Mouse (Mus musculus) MEL (cell line): ENCODE results near the gene Tsc22d1. TPM values are rescaled to one million over a fixed set of nuclear protein-coding genes. Genes with fewer than 3 reads are reported as not detected.

Source experiments
- DNase-seq: peaks from one replicate; pipeline ENCODE4 v3.0.0; 2011; ENCODE audit warnings: low read depth, low spot score
- H3K27ac ChIP-seq: 2 replicates; pipeline ENCODE4 v1.5.1; 2012; ENCODE audit warnings: low read depth, mild to moderate bottlenecking, control low read depth, low read length, moderate library complexity; ENCODE audit not compliant: control insufficient read depth
- H3K27me3 ChIP-seq, 2 experiments: fragments of 150-350 bp in 1 of 2; sonication (generic) in 1 of 2; 2 replicates each; pipeline ENCODE4 v1.6.1; 2012; ENCODE audit warnings: low read length in 2 of 2, mild to moderate bottlenecking in 2 of 2, improper control_type of control experiment in 1 of 2, moderate library complexity in 1 of 2; ENCODE audit not compliant: insufficient read depth in 2 of 2, control insufficient read depth in 1 of 2
- H3K36me3 ChIP-seq, 2 experiments: 2 replicates each; pipeline ENCODE4 v1.6.1; 2012 to 2014; ENCODE audit warnings: low read length in 2 of 2, improper control_type of control experiment in 1 of 2, inconsistent platforms in 1 of 2, mild to moderate bottlenecking in 1 of 2; ENCODE audit not compliant: insufficient read depth in 2 of 2, control insufficient read depth in 1 of 2
- H3K4me1 ChIP-seq, 2 experiments: fragments of 150-350 bp in 1 of 2; sonication (generic) in 1 of 2; 2 replicates each; pipeline ENCODE4 v1.6.1; 2012; ENCODE audit warnings: low read length in 2 of 2, improper control_type of control experiment in 1 of 2, mild to moderate bottlenecking in 1 of 2; ENCODE audit not compliant: insufficient read depth in 2 of 2, control insufficient read depth in 1 of 2
- H3K4me3 ChIP-seq, 2 experiments: fragments of 150-350 bp in 1 of 2; sonication (generic) in 1 of 2; 2 replicates each; pipeline ENCODE4 v1.5.1; 2012; ENCODE audit warnings: low read depth in 2 of 2, low read length in 2 of 2, mild to moderate bottlenecking in 2 of 2, moderate library complexity in 2 of 2, control low read depth in 1 of 2, improper control_type of control experiment in 1 of 2; ENCODE audit not compliant: control insufficient read depth in 1 of 2, insufficient read depth in 1 of 2
- H3K79me2 ChIP-seq: 2 replicates; pipeline ENCODE4 v1.6.1; 2012; ENCODE audit warnings: mild to moderate bottlenecking, low read length, moderate library complexity; ENCODE audit not compliant: control insufficient read depth, poor library complexity, insufficient read depth
- H3K9ac ChIP-seq: 2 replicates; pipeline ENCODE4 v1.6.1; 2012; ENCODE audit warnings: low read depth, mild to moderate bottlenecking, control low read depth, low read length, moderate library complexity; ENCODE audit not compliant: control insufficient read depth, poor library complexity, severe bottlenecking
- H3K9me3 ChIP-seq: fragments of 150-350 bp; sonication (generic); replicated peaks from 2 replicates; pipeline ENCODE4 v1.6.1; 2012; ENCODE audit warnings: mild to moderate bottlenecking, low read length, improper control_type of control experiment, moderate library complexity; ENCODE audit not compliant: insufficient read depth
- BHLHE40 ChIP-seq: IDR thresholded peaks from 2 replicates; pipeline ENCODE4 v1.6.1; 2012; ENCODE audit warnings: low read depth, mild to moderate bottlenecking, inconsistent platforms, low read length, improper control_type of control experiment, borderline replicate concordance
- CTCF ChIP-seq, 3 experiments: IDR thresholded peaks in 2 of 3; conservative IDR thresholded peaks in 1 of 3; 2 replicates each; pipeline ENCODE4 v1.5.1; 2011 to 2012; ENCODE audit warnings: low read length in 3 of 3, low read depth in 2 of 3, mild to moderate bottlenecking in 2 of 3, improper control_type of control experiment in 1 of 3, inconsistent platforms in 1 of 3, mixed read lengths in 1 of 3, moderate library complexity in 1 of 3; ENCODE audit not compliant: control insufficient read depth in 1 of 3, insufficient read depth in 1 of 3, poor library complexity in 1 of 3, severe bottlenecking in 1 of 3
- MAFK ChIP-seq: IDR thresholded peaks from 2 replicates; pipeline ENCODE4 v1.6.1; 2011; ENCODE audit warnings: low read depth, mild to moderate bottlenecking, low read length, improper control_type of control experiment, borderline replicate concordance
- MAX ChIP-seq: IDR thresholded peaks from 2 replicates; pipeline ENCODE4 v1.6.1; 2011; ENCODE audit warnings: low read length, improper control_type of control experiment
- MAZ ChIP-seq: IDR thresholded peaks from 2 replicates; pipeline ENCODE4 v1.6.1; 2012; ENCODE audit warnings: low read depth, mild to moderate bottlenecking, inconsistent platforms, low read length, improper control_type of control experiment
- MYB ChIP-seq: IDR thresholded peaks from 2 replicates; pipeline ENCODE4 v1.6.1; 2011; ENCODE audit warnings: mild to moderate bottlenecking, low read depth, low read length, improper control_type of control experiment
- MYC ChIP-seq: IDR thresholded peaks from 2 replicates; pipeline ENCODE4 v1.6.1; 2011; ENCODE audit warnings: low read depth, mild to moderate bottlenecking, low read length, improper control_type of control experiment, moderate library complexity
- NELFE ChIP-seq: IDR thresholded peaks from 2 replicates; pipeline ENCODE4 v1.6.1; 2011; ENCODE audit warnings: low read depth, low read length, improper control_type of control experiment
- POLR2A ChIP-seq, 2 experiments: IDR thresholded peaks; 2 replicates each; pipeline ENCODE4 v1.6.1; 2011 to 2012; ENCODE audit warnings: low read length in 2 of 2, mild to moderate bottlenecking in 2 of 2, control low read depth in 1 of 2, improper control_type of control experiment in 1 of 2, low read depth in 1 of 2, moderate library complexity in 1 of 2; ENCODE audit not compliant: control insufficient read depth in 1 of 2, insufficient read depth in 1 of 2, poor library complexity in 1 of 2
- POLR2AphosphoS5 ChIP-seq: IDR thresholded peaks from 2 replicates; pipeline ENCODE4 v1.6.1; 2012; ENCODE audit warnings: low read depth, borderline replicate concordance, mild to moderate bottlenecking, inconsistent platforms, low read length, moderate library complexity, mixed read lengths
- RAD21 ChIP-seq: IDR thresholded peaks from 2 replicates; pipeline ENCODE4 v1.6.1; 2011; ENCODE audit warnings: mild to moderate bottlenecking, low read depth, low read length, improper control_type of control experiment
- RCOR1 ChIP-seq: IDR thresholded peaks from 2 replicates; pipeline ENCODE4 v1.6.1; 2012; ENCODE audit warnings: low read depth, mild to moderate bottlenecking, inconsistent platforms, low read length, improper control_type of control experiment
- SIN3A ChIP-seq: IDR thresholded peaks from 2 replicates; pipeline ENCODE4 v1.6.1; 2012; ENCODE audit warnings: low read length, improper control_type of control experiment, inconsistent platforms
- TBP ChIP-seq: IDR thresholded peaks from 2 replicates; pipeline ENCODE4 v1.8.0; 2011; ENCODE audit warnings: low read depth, low read length, improper control_type of control experiment
- UBTF ChIP-seq: IDR thresholded peaks from 2 replicates; pipeline ENCODE4 v1.6.1; 2012; ENCODE audit warnings: low read depth, mild to moderate bottlenecking, inconsistent platforms, low read length, improper control_type of control experiment, moderate library complexity, borderline replicate concordance; ENCODE audit not compliant: insufficient read depth
- USF1 ChIP-seq: IDR thresholded peaks from 2 replicates; pipeline ENCODE4 v1.6.1; 2014; ENCODE audit warnings: low read depth, mild to moderate bottlenecking, inconsistent platforms, low read length, improper control_type of control experiment, moderate library complexity
- ZC3H11A ChIP-seq: IDR thresholded peaks from 2 replicates; pipeline ENCODE4 v1.6.1; 2012; ENCODE audit warnings: low read depth, mild to moderate bottlenecking, inconsistent platforms, low read length, improper control_type of control experiment
- polyA plus RNA-seq, 2 experiments: library from polyadenylated mRNA; stranded (reverse) in 1 of 2; unstranded in 1 of 2; fragments of >175 nt in 1 of 2; fragments of >200 nt in 1 of 2; gene quantifications; 2 replicates each; pipeline versions ENCODE4 v1.2.1 to v1.2.4; 2012; ENCODE audit warnings: low replicate concordance in 2 of 2, low read depth in 1 of 2; ENCODE audit not compliant: insufficient read length in 2 of 2, insufficient read depth in 1 of 2, missing spikeins in 1 of 2
- total RNA-seq: library from RNA; depleted of rRNA; stranded (reverse); fragments of 300-350 nt; gene quantifications from 2 replicates; pipeline ENCODE4 v1.2.3, GENCODE M21; 2012

Tsc22d1 gene
- total and polyA plus RNA-seq, 3 experiments, result 7.6 to 15.9 TPM; not detected in 1

DNA sequence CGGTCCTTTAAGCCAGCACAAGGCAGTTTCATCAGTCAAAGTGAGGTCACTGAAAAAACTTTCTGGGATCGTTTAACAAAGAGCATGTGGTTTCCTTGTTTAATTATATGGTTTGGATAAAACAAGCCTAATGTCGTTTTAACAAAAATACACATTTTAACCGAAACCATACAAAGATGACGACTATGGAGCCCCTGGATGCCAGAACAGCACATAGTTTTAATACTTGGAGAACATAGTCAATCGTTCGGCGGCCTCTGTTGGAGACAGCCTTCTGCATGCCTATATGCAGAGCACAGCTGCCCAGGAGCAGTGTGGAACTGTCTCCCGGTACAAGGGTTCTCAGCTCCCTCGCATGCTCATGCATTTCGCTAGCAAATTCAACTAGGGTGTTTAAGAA lies 53.2 kb downstream of the Tsc22d1 start:
- Histone ChIP-seq H3K27me3 (peaks cover 0 to 3% of the 10 kb centered on the region in 2 experiments; a peak in 1 of 4 replicates), H3K4me3 (no peak overlapping the region), H3K27ac (no peak overlapping the region), H3K79me2 (no peaks in the 10 kb centered on the region), H3K9me3 (no peaks in the 10 kb centered on the region), H3K4me1 (no peaks in the 10 kb centered on the region), H3K36me3 (no peaks in the 10 kb centered on the region), H3K9ac (no peak overlapping the region)
- TF ChIP-seq CTCF (IDR thresholded peaks at IDR 0.05 in 2 of 3, conservative IDR thresholded peaks at IDR 0.05 in 1 of 3; ENCODE audit: control insufficient read depth in 1 of 3, insufficient read depth in 1 of 3, low read depth in 2 of 3, low read length in 3 of 3, poor library complexity in 1 of 3, severe bottlenecking in 1 of 3) (no peak), MAZ (no peak), MAX (no peak), RCOR1 (no peak), POLR2AphosphoS5 (no peak), MYC (no peak), NELFE (no peak), MAFK (no peak), BHLHE40 (no peak), POLR2A (IDR thresholded peaks at IDR 0.05; ENCODE audit: control insufficient read depth in 1 of 2, insufficient read depth in 1 of 2, low read depth in 1 of 2, low read length in 2 of 2, poor library complexity in 1 of 2) (no peak), ZC3H11A (no peak), USF1 (no peak), UBTF (no peak)
- no peak for DNase-seq

DNA sequence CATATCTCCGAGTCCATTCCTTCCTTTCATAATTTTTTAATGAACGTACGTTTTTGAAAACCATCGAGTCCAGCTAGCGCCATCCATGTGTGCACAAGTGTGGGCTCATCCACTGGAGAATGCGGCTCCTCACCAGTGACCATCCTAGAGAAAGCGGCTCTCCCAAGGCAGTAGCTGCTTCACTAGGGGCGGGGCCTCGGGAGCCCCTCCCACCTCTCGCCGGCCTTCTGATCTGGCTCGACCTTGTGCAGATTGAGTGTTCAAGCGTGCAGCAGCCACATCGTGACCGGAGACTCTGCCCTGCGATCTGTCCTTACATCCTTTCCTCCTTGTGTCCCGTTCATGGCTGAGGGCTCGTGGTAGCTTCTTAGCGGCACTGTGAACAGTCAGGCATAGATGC lies 56.5 kb downstream of the Tsc22d1 start:
- Histone ChIP-seq H3K4me1 (no peaks in the 10 kb centered on the region; a peak in 1 of 4 replicates), H3K4me3 (no peak overlapping the region), H3K9me3 (no peaks in the 10 kb centered on the region), H3K36me3 (no peaks in the 10 kb centered on the region), H3K27me3 (peaks cover 0 to 3% of the 10 kb centered on the region in 2 experiments; a peak in 1 of 4 replicates), H3K79me2 (no peaks in the 10 kb centered on the region), H3K27ac (no peak overlapping the region), H3K9ac (no peak overlapping the region)
- TF ChIP-seq TBP (no peak), USF1 (no peak), NELFE (no peak), RAD21 (no peak), MAZ (no peak), SIN3A (no peak), MYB (no peak)
- no peak for DNase-seq
